In genomic region chr2:144010282-144011044, GRCm38 (mm10) we compare ENCODE assay signal across 9 mouse cellular contexts. TPM values are rescaled to one million over a fixed set of nuclear protein-coding genes. Genes with fewer than 3 reads are reported as not detected.
A peak's percentile ranks its signal among the peaks of the same experiment; 100 is the strongest.
DNase-seq lines count a peak whose midpoint lies in the region; ATAC-seq and TF ChIP-seq lines count a peak whose summit lies in the region.
"Had no signal": no experiment of that assay in that cellular context is flagged by ENCODE, and none has a peak within 500 bp of the region (broad histone marks: within the 10 kb centered on the region; RNA-seq: fewer than 3 reads in every experiment).

No protein-coding gene starts in this region.

- no peak for TF ChIP-seq EP300 in MEL (IDR thresholded peaks at IDR 0.05; ENCODE audit: low read depth in 1 of 2, low read length in 2 of 2)

- H3K9me3 ChIP-seq in MEL (replicated peaks; ENCODE audit: insufficient read depth, low read length), result no peaks in the 10 kb centered on the region
- H3K9me3 ChIP-seq in forebrain, postnatal 0 days (ENCODE audit: low read length), result no peaks in the 10 kb centered on the region
- H3K9me3 ChIP-seq in lung, embryonic 15.5 days, result no peaks in the 10 kb centered on the region

- peak; percentile 50 to 83 (median 55); a peak in 5 of 6 replicates for TF ChIP-seq CTCF in MEL (IDR thresholded peaks at IDR 0.05 in 2 of 3, conservative IDR thresholded peaks at IDR 0.05 in 1 of 3; ENCODE audit: control insufficient read depth in 1 of 3, insufficient read depth in 1 of 3, low read depth in 2 of 3, low read length in 3 of 3, poor library complexity in 1 of 3, severe bottlenecking in 1 of 3)
- TF ChIP-seq CTCF in cerebellum, adult 2 months (IDR thresholded peaks at IDR 0.05; ENCODE audit: borderline replicate concordance, insufficient read depth, low read depth, low read length), result peak; percentile 49; the same call in 1 of the 2 replicates
- peak; percentile 78 for TF ChIP-seq CTCF in forebrain, postnatal 0 days (IDR thresholded peaks at IDR 0.05; ENCODE audit: low read depth)
- peak; percentile 90 for TF ChIP-seq CTCF in layer of hippocampus, adult 2 months (conservative IDR thresholded peaks at IDR 0.05)
- peak; percentile 72 for TF ChIP-seq CTCF in olfactory bulb, adult 2 months (IDR thresholded peaks at IDR 0.05; ENCODE audit: insufficient read depth, low read depth, low read length)
- TF ChIP-seq CTCF in thymus, adult 2 months (IDR thresholded peaks at IDR 0.05; ENCODE audit: borderline replicate concordance, control insufficient read depth, extremely low read depth, insufficient read depth, low read length, poor library complexity), result peak; percentile 93

- no peak for ATAC-seq in forebrain, postnatal 0 days
- peak; percentile 41 for ATAC-seq in lung, embryonic 15.5 days (ENCODE audit: borderline replicate concordance, extremely low read depth, low FRiP score, low TSS enrichment)

- H3K4me3 ChIP-seq in MEL (ENCODE audit: control insufficient read depth in 1 of 2, insufficient read depth in 1 of 2, low read depth in 2 of 2, low read length in 2 of 2), result peak overlapping the region; percentile 89 to 95
- H3K4me3 ChIP-seq in cerebellum, adult 2 months (replicated peaks; ENCODE audit: insufficient read depth, low read depth, low read length), result peak overlapping the region; percentile 77
- peak overlapping the region; percentile 81 for H3K4me3 ChIP-seq in forebrain, postnatal 0 days (ENCODE audit: low read depth, low read length)
- peak overlapping the region; percentile 71 for H3K4me3 ChIP-seq in layer of hippocampus, adult 2 months
- H3K4me3 ChIP-seq in lung, embryonic 15.5 days, result peak overlapping the region; percentile 98
- H3K4me3 ChIP-seq in olfactory bulb, adult 2 months (ENCODE audit: insufficient read depth, low read depth, low read length), result peak overlapping the region; percentile 85
- peak overlapping the region; percentile 63 for H3K4me3 ChIP-seq in thymus, adult 2 months (ENCODE audit: control insufficient read depth, insufficient read depth, low read length)

- peak overlapping the region; percentile 63 for H3K27ac ChIP-seq in MEL (ENCODE audit: control insufficient read depth, low read depth, low read length)
- H3K27ac ChIP-seq in cerebellum, adult 2 months (ENCODE audit: insufficient read depth, low read length), result no peak overlapping the region
- H3K27ac ChIP-seq in forebrain, postnatal 0 days (ENCODE audit: low read depth, low read length), result peak overlapping the region; percentile 81
- H3K27ac ChIP-seq in layer of hippocampus, adult 2 months, result peak overlapping the region; percentile 90
- peak overlapping the region; percentile 98 for H3K27ac ChIP-seq in lung, embryonic 15.5 days
- H3K27ac ChIP-seq in olfactory bulb, adult 2 months (ENCODE audit: insufficient read depth, low read depth, low read length), result 0 out of 2 replicates have a peak overlapping the region, but pooled peaks have one; percentile 10
- no peak overlapping the region for H3K27ac ChIP-seq in thymus, adult 2 months (ENCODE audit: control insufficient read depth, insufficient read depth, low read length)

- H3K79me2 ChIP-seq in MEL (ENCODE audit: control insufficient read depth, insufficient read depth, low read length, poor library complexity), result peaks cover 45% of the 10 kb centered on the region

- peaks cover 0 to 8% of the 10 kb centered on the region in 2 experiments; a peak in 3 of 4 replicates for H3K36me3 ChIP-seq in MEL (ENCODE audit: control insufficient read depth in 1 of 2, insufficient read depth in 2 of 2, low read length in 2 of 2)
- no peaks in the 10 kb centered on the region for H3K36me3 ChIP-seq in forebrain, postnatal 0 days (ENCODE audit: insufficient read depth)
- H3K36me3 ChIP-seq in lung, embryonic 15.5 days, result peaks cover 5% of the 10 kb centered on the region; the same call in 1 of the 2 replicates
- H3K36me3 ChIP-seq in thymus, adult 2 months (ENCODE audit: control insufficient read depth, insufficient read depth, low read length), result no peaks in the 10 kb centered on the region

- peak; percentile 15 for TF ChIP-seq RAD21 in MEL (IDR thresholded peaks at IDR 0.05; ENCODE audit: low read depth, low read length)

- H3K4me2 ChIP-seq in forebrain, postnatal 0 days (ENCODE audit: low read depth), result peak overlapping the region; percentile 54
- H3K4me2 ChIP-seq in lung, embryonic 15.5 days, result peak overlapping the region; percentile 69

- peak overlapping the region; percentile 97 for H3K9ac ChIP-seq in MEL (ENCODE audit: control insufficient read depth, low read depth, low read length, poor library complexity, severe bottlenecking)
- peak overlapping the region; percentile 62 for H3K9ac ChIP-seq in forebrain, postnatal 0 days
- peak overlapping the region; percentile 97 for H3K9ac ChIP-seq in lung, embryonic 15.5 days

- under 1% methylated on average over 100 of the region's 107 CpGs for WGBS in cerebellum, adult 2 months
- WGBS in forebrain, postnatal 0 days, result 1% methylated on average over 92 of the region's 107 CpGs
- WGBS in lung, embryonic 15.5 days, result under 1% methylated on average over 101 of the region's 107 CpGs
- 1% methylated on average over 105 of the region's 107 CpGs for WGBS in olfactory bulb, adult 2 months
- WGBS in thymus, adult 2 months, result under 1% methylated on average over 106 of the region's 107 CpGs

- intact Hi-C loops in heart, postnatal 36 days (cut with DNase I), result loop anchor here (1.0 to 5.0 kb wide), 6 partner anchors 76 to 262 kb away; partner anchors contain the start of genes Dstn, Mgme1 and Snx5

- no peak for DNase-seq in MEL (ENCODE audit: low read depth, low spot score)
- DNase-seq in cerebellum, adult 2 months, result peak; percentile 62 to 71
- DNase-seq in forebrain, postnatal 0 days, result peak; percentile 53
- DNase-seq in heart, postnatal 36 days, result peak; percentile 86 to 90
- peak; percentile 49 to 67 for DNase-seq in layer of hippocampus, adult 2 months (ENCODE audit: low spot score in 2 of 2)
- peak; percentile 87 for DNase-seq in thymus, adult 2 months

- no peaks in the 10 kb centered on the region; a peak in 2 of 4 replicates for H3K27me3 ChIP-seq in MEL (ENCODE audit: control insufficient read depth in 1 of 2, insufficient read depth in 2 of 2, low read length in 2 of 2)
- no peaks in the 10 kb centered on the region for H3K27me3 ChIP-seq in cerebellum, adult 2 months (ENCODE audit: control insufficient read depth, insufficient read depth, low read length)
- H3K27me3 ChIP-seq in forebrain, postnatal 0 days (ENCODE audit: insufficient read depth, low read length), result no peaks in the 10 kb centered on the region
- no peaks in the 10 kb centered on the region for H3K27me3 ChIP-seq in lung, embryonic 15.5 days
- H3K27me3 ChIP-seq in thymus, adult 2 months (ENCODE audit: control insufficient read depth, insufficient read depth, low read length), result no peaks in the 10 kb centered on the region

- TF ChIP-seq POLR2A in MEL (IDR thresholded peaks at IDR 0.05; ENCODE audit: control insufficient read depth in 1 of 2, insufficient read depth in 1 of 2, low read depth in 1 of 2, low read length in 2 of 2, poor library complexity in 1 of 2), result no peak; a peak in 1 of 4 replicates
- no peak for TF ChIP-seq POLR2A in cerebellum, adult 2 months (IDR thresholded peaks at IDR 0.05; ENCODE audit: borderline replicate concordance, insufficient read depth, low read length)
- no peak for TF ChIP-seq POLR2A in olfactory bulb, adult 2 months (IDR thresholded peaks at IDR 0.05; ENCODE audit: insufficient read depth, low read depth, low read length)
- no peak for TF ChIP-seq POLR2A in thymus, adult 2 months (IDR thresholded peaks at IDR 0.05; ENCODE audit: control insufficient read depth, extremely low read depth, insufficient read depth, low read length, poor library complexity)

- H3K4me1 ChIP-seq in MEL (ENCODE audit: control insufficient read depth in 1 of 2, insufficient read depth in 2 of 2, low read length in 2 of 2), result peaks cover 3 to 9% of the 10 kb centered on the region in 2 experiments; a peak in 3 of 4 replicates
- no peaks in the 10 kb centered on the region for H3K4me1 ChIP-seq in cerebellum, adult 2 months (ENCODE audit: control insufficient read depth, insufficient read depth, low read length)
- 0 out of 2 replicates have a peak, but pooled peaks cover 5% of the 10 kb centered on the region for H3K4me1 ChIP-seq in forebrain, postnatal 0 days (ENCODE audit: insufficient read depth)
- H3K4me1 ChIP-seq in lung, embryonic 15.5 days, result peaks cover 51% of the 10 kb centered on the region
- peaks cover 9% of the 10 kb centered on the region for H3K4me1 ChIP-seq in olfactory bulb, adult 2 months (ENCODE audit: control insufficient read depth, insufficient read depth, low read length)
- peaks cover 10% of the 10 kb centered on the region for H3K4me1 ChIP-seq in thymus, adult 2 months (replicated peaks; ENCODE audit: control insufficient read depth, insufficient read depth, low read length)

TF ChIP-seq in MEL, 35 proteins besides CTCF, POLR2A, EP300 and RAD21 (continues in another document):
- TF ChIP-seq TCF12 (IDR thresholded peaks at IDR 0.05; ENCODE audit: low read depth, low read length), result no peak
- TF ChIP-seq NELFE (IDR thresholded peaks at IDR 0.05; ENCODE audit: low read depth, low read length), result peak; percentile 13; the same call in 1 of the 2 replicates
- TF ChIP-seq CHD2 (IDR thresholded peaks at IDR 0.05; ENCODE audit: low read length), result no peak
- TF ChIP-seq E2F4 (IDR thresholded peaks at IDR 0.05; ENCODE audit: borderline replicate concordance, low read depth, low read length), result no peak

RNA-seq across cellular contexts. Expression of gene Rrbp1, which starts 0.6 kb away (rescaled TPM):
- total RNA-seq in MEL (2012; rRNA removed), result 56.7 TPM in 2 replicates
- polyA plus RNA-seq in MEL (2012; ENCODE audit: insufficient read depth in 1 of 2, insufficient read length in 2 of 2, low read depth in 1 of 2, low replicate concordance in 2 of 2, missing spikeins in 1 of 2), result 100 to 1,000 TPM; 127 to 128 TPM
- polyA plus RNA-seq in cerebellum, adult 2 months (2012; rRNA removed), result 65.7 and 76.7 TPM in 2 replicates
- 30.5 and 37.1 TPM in 2 replicates for total RNA-seq in forebrain, postnatal 0 days (2014; rRNA removed)
- 12.5 and 19.5 TPM in 2 replicates for polyA plus RNA-seq in forebrain, postnatal 0 days (2015; fragmentation: Nextera tagmentation; extraction: Ambion mirVana)
- total RNA-seq in heart, postnatal 36 days (2021), result 100 to 1,000 TPM; 101 to 113 TPM
- total RNA-seq in layer of hippocampus, adult 2 months (2021), result 10 to 100 TPM; 52.6 to 56.3 TPM
- polyA plus RNA-seq in lung, embryonic 15.5 days (2015; fragmentation: Nextera tagmentation; extraction: Ambion mirVana), result 83.1 and 86.8 TPM in 2 replicates
- polyA plus RNA-seq in olfactory bulb, adult 2 months (2012; ENCODE audit: insufficient read depth, insufficient read length, low replicate concordance, missing spikeins), result 180 TPM in 1 of 2 replicates, not detected in the other
- polyA plus RNA-seq in thymus, adult 2 months (2012; rRNA removed), result 28.7 and 33.8 TPM in 2 replicates

RNA-seq across cellular contexts. Expression of gene Banf2, which starts 22.4 kb away (rescaled TPM):
- not detected in 2 replicates for total RNA-seq in MEL (2012; rRNA removed)
- polyA plus RNA-seq in MEL (2012; ENCODE audit: insufficient read depth in 1 of 2, insufficient read length in 2 of 2, low read depth in 1 of 2, low replicate concordance in 2 of 2, missing spikeins in 1 of 2), result not detected
- not detected in 2 replicates for polyA plus RNA-seq in cerebellum, adult 2 months (2012; rRNA removed)
- total RNA-seq in forebrain, postnatal 0 days (2014; rRNA removed), result not detected in 2 replicates
- not detected in 2 replicates for polyA plus RNA-seq in forebrain, postnatal 0 days (2015; fragmentation: Nextera tagmentation; extraction: Ambion mirVana)
- total RNA-seq in heart, postnatal 36 days (2021), result not detected
- total RNA-seq in layer of hippocampus, adult 2 months (2021), result not detected
- not detected in 2 replicates for polyA plus RNA-seq in lung, embryonic 15.5 days (2015; fragmentation: Nextera tagmentation; extraction: Ambion mirVana)
- not detected in 2 replicates for polyA plus RNA-seq in olfactory bulb, adult 2 months (2012; ENCODE audit: insufficient read depth, insufficient read length, low replicate concordance, missing spikeins)
- polyA plus RNA-seq in thymus, adult 2 months (2012; rRNA removed), result not detected in 2 replicates
- polyA plus RNA-seq: macrophage had no signal

Comparison
In these comparisons a context has a peak if more than half of its experiments do, and no peak if none do; other contexts are left out.
1. H3K27ac ChIP-seq: peak in MEL (single experiment), forebrain, postnatal 0 days (single experiment), layer of hippocampus, adult 2 months (single experiment), lung, embryonic 15.5 days (single experiment) and olfactory bulb, adult 2 months (single experiment); none in cerebellum, adult 2 months (single experiment) and thymus, adult 2 months (single experiment).
2. Peak in every context shown above with its lines, with median percentiles within 50 percentile points of each other: H3K4me3 ChIP-seq, H3K9ac ChIP-seq and CTCF ChIP-seq.